ENCODE assay signal across 28 mouse cellular contexts in genomic region chr9:120694457-120694856, GRCm38 (mm10).
DNase-seq lines count a peak whose midpoint lies in the region; ATAC-seq and TF ChIP-seq lines count a peak whose summit lies in the region.
"Had no signal": no experiment of that assay in that cellular context is flagged by ENCODE, and none has a peak within 500 bp of the region (broad histone marks: within the 10 kb centered on the region; RNA-seq: fewer than 3 reads in every experiment).

No protein-coding gene starts in this region.

- ATAC-seq in forebrain, embryonic 16.5 days, result no peak
- ATAC-seq: forebrain, embryonic 13.5 days; hindbrain, postnatal 0 days; inflammation-experienced regulatory T-cells, adult 6 months; intestine, embryonic 16.5 days; Patski had no signal

- H3K4me1 ChIP-seq in forebrain, embryonic 10.5 days, result peaks cover 41% of the 10 kb centered on the region
- H3K4me1 ChIP-seq in forebrain, embryonic 16.5 days (replicated peaks; ENCODE audit: control insufficient read depth, insufficient read depth, low read length), result peaks cover 31% of the 10 kb centered on the region
- peaks cover 27% of the 10 kb centered on the region for H3K4me1 ChIP-seq in brown adipose tissue, adult 24 weeks (ENCODE audit: control insufficient read depth, insufficient read depth, insufficient read length, low read length)

- no peaks in the 10 kb centered on the region for H3K36me3 ChIP-seq in forebrain, embryonic 10.5 days (replicated peaks)
- H3K36me3 ChIP-seq in forebrain, embryonic 16.5 days (ENCODE audit: control insufficient read depth, insufficient read depth), result no peaks in the 10 kb centered on the region
- H3K36me3 ChIP-seq: embryonic facial prominence, embryonic 12.5 days; embryonic facial prominence, embryonic 15.5 days; G1E; heart, embryonic 10.5 days; heart, embryonic 13.5 days had no signal

- no peak for TF ChIP-seq CTCF in gastrocnemius, adult 2 months (IDR thresholded peaks at IDR 0.05)

- no peaks in the 10 kb centered on the region for H3K9me3 ChIP-seq in forebrain, embryonic 10.5 days
- H3K9me3 ChIP-seq in forebrain, embryonic 16.5 days (ENCODE audit: control insufficient read depth, low read length), result no peaks in the 10 kb centered on the region
- H3K9me3 ChIP-seq: embryonic facial prominence, embryonic 12.5 days; forebrain, embryonic 13.5 days; G1E; heart, embryonic 10.5 days; heart, embryonic 13.5 days had no signal

- H3K9ac ChIP-seq in forebrain, embryonic 16.5 days (replicated peaks; ENCODE audit: low read depth, low read length), result no peak overlapping the region
- H3K9ac ChIP-seq: embryonic facial prominence, embryonic 12.5 days; embryonic facial prominence, embryonic 15.5 days; forebrain, embryonic 13.5 days; heart, embryonic 13.5 days; hindbrain, embryonic 14.5 days had no signal

- H3K27ac ChIP-seq in forebrain, embryonic 10.5 days, result peak overlapping the region; percentile 51; the same call in 1 of the 2 replicates
- no peak overlapping the region for H3K27ac ChIP-seq in forebrain, embryonic 16.5 days (ENCODE audit: low read length)
- 0 out of 2 replicates have a peak overlapping the region, but pooled peaks have one; percentile 26 for H3K27ac ChIP-seq in brown adipose tissue, adult 24 weeks (replicated peaks; ENCODE audit: low read depth, low read length)
- no peak overlapping the region for H3K27ac ChIP-seq in gastrocnemius, adult 2 months
- H3K27ac ChIP-seq: embryonic facial prominence, embryonic 12.5 days; embryonic facial prominence, embryonic 15.5 days; forebrain, embryonic 13.5 days; heart, embryonic 10.5 days; heart, embryonic 13.5 days; hindbrain, embryonic 14.5 days; hindbrain, postnatal 0 days had no signal

- intact Hi-C loops in left cerebral cortex, postnatal 4 days (cut with DNase I), result no loop called here
- intact Hi-C loops in gastrocnemius, adult 2 months (cut with DNase I), result no loop called here

- WGBS in forebrain, embryonic 10.5 days, result 81% methylated on average over 5 of the region's 5 CpGs
- 28% methylated on average over 5 of the region's 5 CpGs for WGBS in forebrain, embryonic 16.5 days

- no peak for DNase-seq in forebrain, embryonic 10.5 days (ENCODE audit: extremely low spot score, low spot score)
- DNase-seq in left cerebral cortex, postnatal 4 days, result peak; percentile 25
- DNase-seq in left cerebral cortex, adult 11 months (ENCODE audit: low spot score), result no peak
- DNase-seq in gastrocnemius, adult 2 months, result no peak
- DNase-seq: adrenal gland, postnatal 10 days; adrenal gland, postnatal 36 days; B cell, adult 2 months; cerebellum, adult 11-12 months; cerebellum, adult 9-10 months; gastrocnemius, postnatal 10 days; gastrocnemius, postnatal 36 days; heart, adult 2 months; heart, postnatal 14 days; heart, postnatal 4 days; kidney, adult 18-20 months had no signal

- no peak overlapping the region for H3K4me3 ChIP-seq in forebrain, embryonic 10.5 days
- H3K4me3 ChIP-seq in forebrain, embryonic 16.5 days (replicated peaks; ENCODE audit: low read length), result no peak overlapping the region
- no peak overlapping the region for H3K4me3 ChIP-seq in brown adipose tissue, adult 24 weeks (ENCODE audit: insufficient read depth, low read depth, low read length)
- H3K4me3 ChIP-seq in gastrocnemius, adult 2 months, result no peak overlapping the region
- H3K4me3 ChIP-seq: embryonic facial prominence, embryonic 12.5 days; embryonic facial prominence, embryonic 15.5 days; forebrain, embryonic 13.5 days; heart, adult 2 months; heart, embryonic 10.5 days; heart, embryonic 13.5 days had no signal

- H3K4me2 ChIP-seq in forebrain, embryonic 16.5 days (ENCODE audit: low read length), result no peak overlapping the region
- H3K4me2 ChIP-seq: embryonic facial prominence, embryonic 12.5 days; embryonic facial prominence, embryonic 15.5 days; forebrain, embryonic 13.5 days; heart, embryonic 13.5 days; hindbrain, embryonic 14.5 days had no signal

- peaks cover 11% of the 10 kb centered on the region for H3K27me3 ChIP-seq in forebrain, embryonic 10.5 days (ENCODE audit: poor library complexity, severe bottlenecking)
- H3K27me3 ChIP-seq in forebrain, embryonic 16.5 days (replicated peaks; ENCODE audit: control insufficient read depth, insufficient read depth, low read length), result no peaks in the 10 kb centered on the region
- H3K27me3 ChIP-seq: embryonic facial prominence, embryonic 12.5 days; embryonic facial prominence, embryonic 15.5 days; forebrain, embryonic 13.5 days; heart, embryonic 13.5 days; Patski had no signal

Comparison
In these comparisons a context has a peak if more than half of its experiments do, and no peak if none do; other contexts are left out.
1. H3K27ac ChIP-seq: peak in forebrain, embryonic 10.5 days (single experiment) and brown adipose tissue, adult 24 weeks (single experiment); none in forebrain, embryonic 16.5 days (single experiment) and gastrocnemius, adult 2 months (single experiment).